Mouse (Mus musculus) stomach, postnatal 0 days (tissue): ENCODE measurements around the gene 4930590J08Rik. TPM values are rescaled to one million over a fixed set of nuclear protein-coding genes. Genes with fewer than 3 reads are reported as not detected.
"Not testable (repeated sequence)": the region's sequence is repeated elsewhere in the genome, so short reads cannot be mapped to it uniquely, and the experiment has no call there.

Experiments used
- ATAC-seq: fragments of 200-750 bp; cut with Nextera tagmentation; 2 replicates; pipeline ENCODE4 v1.8.0; 2017; ENCODE audit not compliant: low FRiP score, low TSS enrichment
- DNase-seq: peaks from one replicate; pipeline ENCODE4 v3.0.0-alpha.2; 2016; ENCODE audit warnings: low spot score
- H3K27ac ChIP-seq: fragments of 300-500 bp; sonication (generic); replicated peaks from 2 replicates; pipeline ENCODE4 v1.5.1; 2014; ENCODE audit warnings: mild to moderate bottlenecking, control low read depth
- H3K27me3 ChIP-seq: fragments of 300-500 bp; sonication (generic); 2 replicates; pipeline ENCODE4 v1.6.1; 2014; ENCODE audit warnings: low read length; ENCODE audit not compliant: control insufficient read depth, insufficient read depth
- H3K36me3 ChIP-seq: fragments of 300-500 bp; sonication (generic); 2 replicates; pipeline ENCODE4 v1.6.1; 2014; ENCODE audit warnings: low read length, mixed read lengths; ENCODE audit not compliant: control insufficient read depth, insufficient read depth
- H3K4me1 ChIP-seq: fragments of 300-500 bp; sonication (generic); replicated peaks from 2 replicates; pipeline ENCODE4 v1.6.1; 2014; ENCODE audit warnings: antibody characterized with exemption; ENCODE audit not compliant: control insufficient read depth, insufficient read depth
- H3K4me2 ChIP-seq: fragments of 300-500 bp; sonication (generic); replicated peaks from 2 replicates; pipeline ENCODE4 v1.6.1; 2014; ENCODE audit warnings: low read depth, mild to moderate bottlenecking, control low read depth, moderate library complexity
- H3K4me3 ChIP-seq: fragments of 300-500 bp; sonication (generic); 2 replicates; pipeline ENCODE4 v1.5.1; 2014; ENCODE audit warnings: low read depth, low read length, control low read depth
- H3K9ac ChIP-seq: fragments of 300-500 bp; sonication (generic); 2 replicates; pipeline ENCODE4 v1.6.1; 2014; ENCODE audit warnings: mild to moderate bottlenecking, low read length, control low read depth, mixed read lengths
- H3K9me3 ChIP-seq: fragments of 300-500 bp; sonication (generic); 2 replicates; pipeline ENCODE4 v1.6.1; 2016; ENCODE audit warnings: low read length; ENCODE audit not compliant: control insufficient read depth
- CTCF ChIP-seq: IDR thresholded peaks from 2 replicates; pipeline ENCODE4 v1.5.1; 2016; ENCODE audit warnings: antibody characterized with exemption, low read depth, mild to moderate bottlenecking, moderate library complexity
- EP300 ChIP-seq: optimal IDR thresholded peaks from 2 replicates; pipeline ENCODE3; 2016; ENCODE audit warnings: antibody characterized with exemption
- WGBS: fragments of 180-500 bp; shearing (Covaris S2); extraction: QIAGEN DNeasy Blood & Tissue Kit; methylation state at CpG from one replicate; pipeline ENCODE4 v1.1.7; 2014; 5-methylcytosine and 5-hydroxymethylcytosine counted together
- polyA plus RNA-seq: library from polyadenylated mRNA; unstranded; fragments of >200 nt; fragmentation: Nextera tagmentation; extraction: Ambion mirVana; gene quantifications from 2 replicates; pipeline ENCODE4 v1.2.1, GENCODE M21; 2015

4930590J08Rik gene
- 0.05 and 0.06 TPM in 2 replicates for polyA plus RNA-seq

GRCm38 (mm10) chr6:91902509-91902908 lies at the start of gene 4930590J08Rik:
4930590J08Rik (plus strand) TSS chr6:91902809.
- not testable (repeated sequence) for H3K9ac ChIP-seq, ATAC-seq, H3K4me1 ChIP-seq, H3K4me2 ChIP-seq, DNase-seq, H3K4me3 ChIP-seq, H3K27ac ChIP-seq, H3K9me3 ChIP-seq, H3K27me3 ChIP-seq
- WGBS = 96% methylated on average over 2 of the region's 2 CpGs
- H3K36me3 ChIP-seq = peaks cover 19% of the 10 kb centered on the region

- ATAC-seq = no peak
- H3K27me3 ChIP-seq = no peaks in the 10 kb centered on the region
- H3K4me3 ChIP-seq = no peak overlapping the region
- H3K9me3 ChIP-seq = no peaks in the 10 kb centered on the region
- no peaks in the 10 kb centered on the region for H3K4me1 ChIP-seq
- TF ChIP-seq CTCF = no peak
- TF ChIP-seq EP300 = no peak
- no peak for DNase-seq
- H3K36me3 ChIP-seq = no peaks in the 10 kb centered on the region
- H3K9ac ChIP-seq = no peak overlapping the region
- 63% methylated on average over 5 of the region's 5 CpGs for WGBS
- no peak overlapping the region for H3K27ac ChIP-seq
- no peak overlapping the region for H3K4me2 ChIP-seq
Measured at GRCm38 (mm10) chr6:91858339-91858738, 44.3 kb upstream of the 4930590J08Rik start.

GRCm38 (mm10) chr6:91862848-91863247 lies 39.8 kb upstream of the 4930590J08Rik start:
- no peak overlapping the region for H3K27ac ChIP-seq
- H3K27me3 ChIP-seq = no peaks in the 10 kb centered on the region
- no peak overlapping the region for H3K4me3 ChIP-seq
- H3K9me3 ChIP-seq = no peaks in the 10 kb centered on the region
- H3K4me2 ChIP-seq = no peak overlapping the region
- TF ChIP-seq CTCF (no peak), EP300 (no peak)
- ATAC-seq = no peak
- H3K36me3 ChIP-seq = no peaks in the 10 kb centered on the region
- H3K9ac ChIP-seq = no peak overlapping the region
- no peaks in the 10 kb centered on the region for H3K4me1 ChIP-seq
- DNase-seq = no peak

- no peak overlapping the region for H3K9ac ChIP-seq
- no peak for DNase-seq
- ATAC-seq = no peak
- H3K4me2 ChIP-seq = no peak overlapping the region
- WGBS = 66% methylated on average over 5 of the region's 5 CpGs
- H3K4me3 ChIP-seq = no peak overlapping the region
- H3K9me3 ChIP-seq = no peaks in the 10 kb centered on the region
- H3K36me3 ChIP-seq = no peaks in the 10 kb centered on the region
- H3K27me3 ChIP-seq = no peaks in the 10 kb centered on the region
- H3K27ac ChIP-seq = no peak overlapping the region
- no peak for TF ChIP-seq CTCF
- TF ChIP-seq EP300 = no peak
- no peaks in the 10 kb centered on the region for H3K4me1 ChIP-seq
Measured at GRCm38 (mm10) chr6:91864595-91864994, 38.0 kb upstream of the 4930590J08Rik start.

- TF ChIP-seq CTCF (no peak), EP300 (no peak)
- DNase-seq (no peak), ATAC-seq (no peak)
- H3K27me3 ChIP-seq = no peaks in the 10 kb centered on the region
- no peaks in the 10 kb centered on the region for H3K36me3 ChIP-seq
- H3K4me3 ChIP-seq = no peak overlapping the region
- 87% methylated on average over 11 of the region's 11 CpGs for WGBS
- H3K9ac ChIP-seq = no peak overlapping the region
- no peak overlapping the region for H3K27ac ChIP-seq
- no peaks in the 10 kb centered on the region for H3K4me1 ChIP-seq
- H3K9me3 ChIP-seq = no peaks in the 10 kb centered on the region
- H3K4me2 ChIP-seq = no peak overlapping the region
Measured at GRCm38 (mm10) chr6:91865601-91866000, 37.0 kb upstream of the 4930590J08Rik start.

- DNase-seq = no peak
Measured at GRCm38 (mm10) chr6:91868091-91868490, 34.5 kb upstream of the 4930590J08Rik start.

More at GRCm38 (mm10) chr6:91868091-91868490, 34.5 kb upstream of the 4930590J08Rik start:
- no peak for ATAC-seq
- no peak overlapping the region for H3K4me2 ChIP-seq
- H3K27ac ChIP-seq = no peak overlapping the region
- H3K36me3 ChIP-seq = no peaks in the 10 kb centered on the region
- TF ChIP-seq EP300 (no peak), CTCF (no peak)
- WGBS = 85% methylated on average over 5 of the region's 5 CpGs
- no peaks in the 10 kb centered on the region for H3K27me3 ChIP-seq
- H3K4me3 ChIP-seq = no peak overlapping the region
- H3K9ac ChIP-seq = no peak overlapping the region
- H3K9me3 ChIP-seq = no peaks in the 10 kb centered on the region
- no peaks in the 10 kb centered on the region for H3K4me1 ChIP-seq
